Mouse (Mus musculus): Measurements from ENCODE around the gene Abcg1. TPM values are rescaled to one million over a fixed set of nuclear protein-coding genes. Genes with fewer than 3 reads are reported as not detected.

Gene Abcg1
- 1.6 and 2.5 TPM in 2 replicates for polyA plus RNA-seq (2012; rRNA removed)

DNA sequence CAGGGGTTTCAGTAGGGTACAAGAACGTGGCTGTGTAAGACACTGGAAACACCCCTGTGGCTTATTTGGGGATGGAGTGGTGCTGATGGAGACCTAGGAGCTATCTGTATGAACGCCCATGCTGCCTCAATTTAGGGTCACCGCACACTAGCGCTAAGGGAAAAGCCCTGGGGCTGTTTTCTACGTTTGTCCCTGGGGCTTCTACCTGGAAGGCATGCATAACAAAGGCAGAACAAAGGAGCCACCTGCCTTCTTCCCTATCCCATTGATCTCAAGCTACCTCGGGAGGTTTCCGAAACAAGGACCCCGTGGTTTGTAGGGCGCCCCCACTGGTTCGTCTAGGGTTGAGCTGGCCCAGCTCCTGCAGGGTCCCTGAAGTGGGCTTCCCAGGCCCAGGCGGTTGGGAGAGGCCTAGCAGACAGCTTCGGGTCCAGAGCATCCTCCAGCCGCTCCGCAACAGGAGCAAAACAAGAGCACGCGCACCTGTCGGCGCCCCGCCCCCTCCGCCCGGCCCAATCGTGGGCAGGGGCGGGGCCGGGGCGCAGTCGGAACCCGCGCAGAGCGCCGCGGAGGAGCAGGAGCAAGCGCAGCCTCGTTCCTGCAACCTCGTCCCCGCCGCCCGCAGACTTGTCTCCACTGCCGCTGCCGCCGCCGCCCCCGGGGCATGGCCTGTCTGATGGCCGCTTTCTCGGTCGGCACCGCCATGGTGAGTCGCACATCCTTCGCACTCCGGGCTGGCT is at the start of gene Abcg1:
Abcg1 (plus strand) TSS at position 525 of the 740 bp plus-strand sequence.
- peak within 1 kb of the TSS; percentile 47 for H3K27ac ChIP-seq (ENCODE audit: insufficient read depth, low read depth, low read length)
- TF ChIP-seq CTCF (IDR thresholded peaks at IDR 0.05; ENCODE audit: extremely low read depth, insufficient read length, insufficient replicate concordance, low read depth, low read length): peak; percentile 14; the same call in 1 of the 2 replicates
- TF ChIP-seq POLR2A (IDR thresholded peaks at IDR 0.05; ENCODE audit: low read depth, low read length): no peak
- H3K4me3 ChIP-seq (ENCODE audit: low read depth, low read length): peak within 1 kb of the TSS; percentile 72
- H3K27me3 ChIP-seq (ENCODE audit: control insufficient read depth, insufficient read depth, low read length): peaks cover 12% of the 10 kb centered on the region
- 6% methylated on average over 49 of the region's 49 CpGs for WGBS
- H3K36me3 ChIP-seq (ENCODE audit: control insufficient read depth, insufficient read depth, low read length): no peaks in the 10 kb centered on the region
- H3K4me1 ChIP-seq (ENCODE audit: control insufficient read depth, insufficient read depth, insufficient read length, low read length): peaks cover 4% of the 10 kb centered on the region; the same call in 1 of the 2 replicates

GRCm38 (mm10) chr17:31008416-31008815 is 49.1 kb upstream of the Abcg1 start:
- no peaks in the 10 kb centered on the region for H3K36me3 ChIP-seq (ENCODE audit: control insufficient read depth, insufficient read depth, low read length)
- no peaks in the 10 kb centered on the region for H3K4me1 ChIP-seq (ENCODE audit: control insufficient read depth, insufficient read depth, insufficient read length, low read length)
- no peaks in the 10 kb centered on the region for H3K27me3 ChIP-seq (ENCODE audit: control insufficient read depth, insufficient read depth, low read length)
- no peak overlapping the region for H3K27ac ChIP-seq (ENCODE audit: insufficient read depth, low read depth, low read length)
- TF ChIP-seq POLR2A (IDR thresholded peaks at IDR 0.05; ENCODE audit: low read depth, low read length) (no peak), CTCF (IDR thresholded peaks at IDR 0.05; ENCODE audit: extremely low read depth, insufficient read length, insufficient replicate concordance, low read depth, low read length) (no peak)
- H3K4me3 ChIP-seq (ENCODE audit: low read depth, low read length): no peak overlapping the region
- 76% methylated on average over 8 of the region's 8 CpGs for WGBS

- TF ChIP-seq POLR2A (IDR thresholded peaks at IDR 0.05; ENCODE audit: low read depth, low read length) (no peak), CTCF (IDR thresholded peaks at IDR 0.05; ENCODE audit: extremely low read depth, insufficient read length, insufficient replicate concordance, low read depth, low read length) (peak; percentile 93; the same call in 1 of the 2 replicates)
- H3K27ac ChIP-seq (ENCODE audit: insufficient read depth, low read depth, low read length): no peak overlapping the region
- no peak overlapping the region for H3K4me3 ChIP-seq (ENCODE audit: low read depth, low read length)
- H3K4me1 ChIP-seq (ENCODE audit: control insufficient read depth, insufficient read depth, insufficient read length, low read length): no peaks in the 10 kb centered on the region
- H3K36me3 ChIP-seq (ENCODE audit: control insufficient read depth, insufficient read depth, low read length): no peaks in the 10 kb centered on the region
- WGBS: 31% methylated on average over 9 of the region's 9 CpGs
- no peaks in the 10 kb centered on the region for H3K27me3 ChIP-seq (ENCODE audit: control insufficient read depth, insufficient read depth, low read length)
Measured at GRCm38 (mm10) chr17:31011551-31012394, 45.7 kb upstream of the Abcg1 start.

DNA sequence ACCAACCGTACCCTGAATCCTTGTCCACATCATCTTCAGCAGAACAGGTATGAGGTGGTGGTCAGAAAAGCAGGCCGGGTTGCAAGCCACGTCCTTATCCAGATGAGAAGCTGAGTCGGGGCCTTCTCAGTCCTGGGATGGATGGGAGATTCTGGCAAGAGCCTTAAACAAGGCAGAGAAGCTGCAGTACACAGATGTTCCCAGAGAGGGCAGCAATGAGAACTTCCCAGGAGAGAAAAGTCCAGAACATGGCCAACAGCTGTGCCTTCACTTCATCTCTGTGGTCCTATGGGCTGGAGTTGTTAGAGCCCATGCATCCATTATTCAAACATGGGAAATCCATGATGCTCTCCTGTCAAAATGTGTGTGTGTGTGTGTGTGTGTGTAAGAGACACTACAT is 39.2 kb upstream of the Abcg1 start:
- H3K36me3 ChIP-seq (ENCODE audit: control insufficient read depth, insufficient read depth, low read length): no peaks in the 10 kb centered on the region
- H3K27me3 ChIP-seq (ENCODE audit: control insufficient read depth, insufficient read depth, low read length): no peaks in the 10 kb centered on the region
- no peak overlapping the region for H3K4me3 ChIP-seq (ENCODE audit: low read depth, low read length)
- 62% methylated on average over 4 of the region's 4 CpGs for WGBS
- TF ChIP-seq POLR2A (IDR thresholded peaks at IDR 0.05; ENCODE audit: low read depth, low read length) (no peak), CTCF (IDR thresholded peaks at IDR 0.05; ENCODE audit: extremely low read depth, insufficient read length, insufficient replicate concordance, low read depth, low read length) (peak; percentile 53; the same call in 1 of the 2 replicates)
- no peak overlapping the region for H3K27ac ChIP-seq (ENCODE audit: insufficient read depth, low read depth, low read length)
- no peaks in the 10 kb centered on the region for H3K4me1 ChIP-seq (ENCODE audit: control insufficient read depth, insufficient read depth, insufficient read length, low read length)

- Histone ChIP-seq H3K36me3 (ENCODE audit: control insufficient read depth, insufficient read depth, low read length) (no peaks in the 10 kb centered on the region), H3K27me3 (ENCODE audit: control insufficient read depth, insufficient read depth, low read length) (no peaks in the 10 kb centered on the region), H3K4me1 (ENCODE audit: control insufficient read depth, insufficient read depth, insufficient read length, low read length) (no peaks in the 10 kb centered on the region), H3K4me3 (ENCODE audit: low read depth, low read length) (no peak overlapping the region), H3K27ac (ENCODE audit: insufficient read depth, low read depth, low read length) (no peak overlapping the region)
- TF ChIP-seq POLR2A (IDR thresholded peaks at IDR 0.05; ENCODE audit: low read depth, low read length) (no peak), CTCF (IDR thresholded peaks at IDR 0.05; ENCODE audit: extremely low read depth, insufficient read length, insufficient replicate concordance, low read depth, low read length) (peak; percentile 84; the same call in 1 of the 2 replicates)
- 5% methylated on average over 2 of the region's 2 CpGs for WGBS
Measured at GRCm38 (mm10) chr17:31019505-31019904, 38.0 kb upstream of the Abcg1 start.

DNA sequence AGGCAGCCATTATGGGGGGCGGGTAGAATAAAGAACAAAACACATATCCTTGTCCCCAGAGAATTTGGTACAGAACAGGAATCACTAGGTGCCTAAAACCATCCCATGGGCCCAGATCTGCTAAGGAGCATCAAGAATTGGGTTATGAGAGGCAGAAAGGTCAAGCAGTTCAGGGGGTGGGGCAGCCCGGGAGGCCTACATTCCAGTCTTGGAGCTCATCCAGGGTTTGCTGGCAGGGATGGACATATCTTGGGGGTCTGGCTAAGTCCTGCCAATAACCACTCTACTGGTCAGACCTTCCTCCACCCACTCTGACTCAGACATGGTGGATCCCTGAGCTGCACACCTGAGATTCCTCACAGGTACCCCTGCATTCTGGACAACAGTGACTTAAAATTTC is 37.4 kb upstream of the Abcg1 start:
- WGBS: 51% methylated on average over 2 of the region's 2 CpGs
- Histone ChIP-seq H3K4me3 (ENCODE audit: low read depth, low read length) (no peak overlapping the region), H3K4me1 (ENCODE audit: control insufficient read depth, insufficient read depth, insufficient read length, low read length) (no peaks in the 10 kb centered on the region), H3K27ac (ENCODE audit: insufficient read depth, low read depth, low read length) (no peak overlapping the region), H3K27me3 (ENCODE audit: control insufficient read depth, insufficient read depth, low read length) (no peaks in the 10 kb centered on the region), H3K36me3 (ENCODE audit: control insufficient read depth, insufficient read depth, low read length) (no peaks in the 10 kb centered on the region)
- TF ChIP-seq CTCF (IDR thresholded peaks at IDR 0.05; ENCODE audit: extremely low read depth, insufficient read length, insufficient replicate concordance, low read depth, low read length) (no peak), POLR2A (IDR thresholded peaks at IDR 0.05; ENCODE audit: low read depth, low read length) (no peak)

DNA sequence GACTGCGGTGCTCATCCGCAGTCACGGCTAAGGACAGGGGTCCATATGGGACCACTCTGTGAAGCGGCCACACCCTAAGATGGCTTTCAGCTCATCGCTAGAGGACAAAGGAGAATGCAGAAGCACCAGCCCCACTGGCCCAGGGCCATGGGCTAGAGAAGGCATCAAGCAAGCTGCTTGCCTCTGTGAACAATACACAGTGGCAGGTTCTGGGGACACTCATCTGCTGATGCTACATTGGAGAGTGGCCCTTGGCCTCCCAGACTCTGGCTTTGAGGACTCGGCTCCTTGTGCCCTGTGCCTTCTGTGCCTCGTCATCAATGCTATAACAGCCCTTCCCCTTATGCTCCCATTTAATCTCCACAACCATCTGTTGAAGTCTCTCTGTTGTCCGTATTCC is 36.2 kb upstream of the Abcg1 start:
- no peaks in the 10 kb centered on the region for H3K27me3 ChIP-seq (ENCODE audit: control insufficient read depth, insufficient read depth, low read length)
- TF ChIP-seq CTCF (IDR thresholded peaks at IDR 0.05; ENCODE audit: extremely low read depth, insufficient read length, insufficient replicate concordance, low read depth, low read length): no peak
- TF ChIP-seq POLR2A (IDR thresholded peaks at IDR 0.05; ENCODE audit: low read depth, low read length): no peak
- WGBS: 86% methylated on average over 8 of the region's 8 CpGs
- no peak overlapping the region for H3K27ac ChIP-seq (ENCODE audit: insufficient read depth, low read depth, low read length)
- no peaks in the 10 kb centered on the region for H3K4me1 ChIP-seq (ENCODE audit: control insufficient read depth, insufficient read depth, insufficient read length, low read length)
- no peaks in the 10 kb centered on the region for H3K36me3 ChIP-seq (ENCODE audit: control insufficient read depth, insufficient read depth, low read length)
- H3K4me3 ChIP-seq (ENCODE audit: low read depth, low read length): no peak overlapping the region
